Mouse (Mus musculus): Measurements from ENCODE around the gene Rxra. TPM values are rescaled to one million over a fixed set of nuclear protein-coding genes. Genes with fewer than 3 reads are reported as not detected.

Rxra gene
- total and polyA plus RNA-seq, 3 experiments = 2.1 to 5.5 (median 2.4) TPM

DNA sequence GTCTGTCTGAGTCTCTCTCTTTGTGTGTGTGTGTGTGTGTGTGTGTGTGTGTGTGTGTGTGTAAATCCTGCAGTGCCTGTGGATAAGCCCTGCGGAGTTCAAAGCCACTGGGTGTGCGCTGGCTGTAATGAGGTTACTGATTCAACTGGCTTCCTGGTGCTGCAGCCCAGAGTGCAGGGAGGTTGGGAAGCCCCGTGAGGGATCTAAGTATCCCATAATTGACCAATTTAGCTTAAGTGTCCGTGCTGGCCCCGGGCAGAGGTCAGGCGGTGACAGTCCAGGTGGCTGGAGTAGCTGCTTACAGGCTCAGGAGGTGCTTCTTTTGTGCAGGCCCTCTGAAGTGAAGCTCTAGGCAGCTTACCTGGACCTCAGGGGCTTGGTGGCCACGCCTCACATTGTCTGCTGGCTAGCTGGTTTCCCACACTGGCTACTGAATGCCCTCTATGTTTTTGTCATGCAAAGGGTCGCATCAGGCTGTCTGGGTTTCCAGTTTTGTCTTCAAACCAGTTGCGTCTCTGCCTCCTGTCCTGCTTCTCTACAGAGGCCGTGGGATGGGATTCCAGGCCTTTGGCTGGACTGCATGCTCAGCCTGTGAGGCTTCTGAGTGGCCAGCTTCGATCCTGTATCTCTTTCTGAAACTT, 7.9 kb downstream of the Rxra start:
- no peak for DNase-seq (ENCODE audit: extremely low read depth)
- H3K4me1 ChIP-seq (ENCODE audit: control insufficient read depth in 1 of 2, insufficient read depth in 2 of 2) = no peaks in the 10 kb centered on the region
- TF ChIP-seq USF1 (IDR thresholded peaks at IDR 0.05; ENCODE audit: low read depth, low read length) = no peak
- TF ChIP-seq MAFK (IDR thresholded peaks at IDR 0.05; ENCODE audit: insufficient replicate concordance, low read length) = no peak
- no peak for TF ChIP-seq GABPA (IDR thresholded peaks at IDR 0.05; ENCODE audit: insufficient replicate concordance, low read depth, low read length)
- no peak for TF ChIP-seq NRF1 (IDR thresholded peaks at IDR 0.05; ENCODE audit: low read depth, low read length)
- no peak for TF ChIP-seq ZKSCAN1 (IDR thresholded peaks at IDR 0.05; ENCODE audit: borderline replicate concordance, low read depth, low read length)
- TF ChIP-seq JUN (IDR thresholded peaks at IDR 0.05; ENCODE audit: insufficient read depth, low read depth, low read length) = no peak
- TF ChIP-seq PAX5 (IDR thresholded peaks at IDR 0.05; ENCODE audit: low read length) = no peak
- no peak for TF ChIP-seq CHD2 (IDR thresholded peaks at IDR 0.05; ENCODE audit: low read length)
- TF ChIP-seq EP300 (IDR thresholded peaks at IDR 0.05; ENCODE audit: low read length) = no peak
- TF ChIP-seq CHD1 (IDR thresholded peaks at IDR 0.05; ENCODE audit: low read depth, low read length) = no peak
- TF ChIP-seq SIN3A (IDR thresholded peaks at IDR 0.05; ENCODE audit: low read length) = no peak
- no peak for TF ChIP-seq E2F4 (IDR thresholded peaks at IDR 0.05; ENCODE audit: insufficient replicate concordance, low read depth, low read length)
- H3K79me2 ChIP-seq (replicated peaks; ENCODE audit: control insufficient read depth, extremely low read depth, insufficient read depth, poor library complexity, severe bottlenecking) = no peaks in the 10 kb centered on the region
- H3K27me3 ChIP-seq (replicated peaks) = peaks cover 75% of the 10 kb centered on the region
- H3K4me3 ChIP-seq (replicated peaks in 1 of 3; ENCODE audit: low read depth in 2 of 3, low read length in 2 of 3, poor library complexity in 1 of 3) = no peak overlapping the region
- in situ Hi-C loops (cut with MboI; ENCODE audit: low pct_ligation_motif_present, low pct_unique_long_range_greater_than_20kb, low sequenced_read_pairs) = no loop called here
- H3K36me3 ChIP-seq (replicated peaks in 1 of 2; ENCODE audit: control insufficient read depth in 1 of 2, insufficient read depth in 1 of 2, low read length in 1 of 2) = no peaks in the 10 kb centered on the region
- H3K27ac ChIP-seq (ENCODE audit: insufficient read depth, low read depth) = no peak overlapping the region
- H3K9me3 ChIP-seq (replicated peaks; ENCODE audit: low read length) = no peaks in the 10 kb centered on the region
- dilution Hi-C loops (cut with MboI; ENCODE audit: extremely low pct_ligation_motif_present, extremely low pct_unique_long_range_greater_than_20kb, low sequenced_read_pairs) = no loop called here
- no peak overlapping the region for H3K4me2 ChIP-seq (ENCODE audit: insufficient read depth, low read depth, poor library complexity, severe bottlenecking)
- H3K9ac ChIP-seq (ENCODE audit: insufficient read depth, low read depth) = no peak overlapping the region

DNA sequence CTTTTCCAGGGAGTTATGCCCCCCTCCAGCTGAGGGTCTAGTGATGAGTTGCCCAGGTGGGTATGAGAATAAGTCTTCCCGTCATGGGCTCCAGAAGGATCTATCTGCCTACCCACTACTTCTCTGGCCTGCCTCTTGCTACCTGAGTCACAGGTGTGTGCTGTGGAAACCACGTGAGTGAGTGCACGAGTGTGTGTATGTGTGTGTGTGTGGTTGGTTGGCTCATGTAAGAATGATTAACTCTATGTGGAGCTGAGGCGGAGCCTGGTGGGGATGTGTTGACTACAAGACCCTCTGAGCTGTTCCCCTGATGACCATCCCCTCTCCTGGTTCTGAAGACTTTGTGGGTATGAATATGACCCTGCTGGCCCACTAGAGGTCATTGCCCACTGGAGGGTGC, 9.7 kb downstream of the Rxra start:
- H3K9ac ChIP-seq (ENCODE audit: insufficient read depth, low read depth) = no peak overlapping the region
- no peak overlapping the region for H3K4me2 ChIP-seq (ENCODE audit: insufficient read depth, low read depth, poor library complexity, severe bottlenecking)
- no peaks in the 10 kb centered on the region for H3K36me3 ChIP-seq (replicated peaks in 1 of 2; ENCODE audit: control insufficient read depth in 1 of 2, insufficient read depth in 1 of 2, low read length in 1 of 2)
- no peak overlapping the region for H3K27ac ChIP-seq (ENCODE audit: insufficient read depth, low read depth)
- no peak overlapping the region for H3K4me3 ChIP-seq (replicated peaks in 1 of 3; ENCODE audit: low read depth in 2 of 3, low read length in 2 of 3, poor library complexity in 1 of 3)
- H3K27me3 ChIP-seq (replicated peaks) = peaks cover 58% of the 10 kb centered on the region
- in situ Hi-C loops (cut with MboI; ENCODE audit: low pct_ligation_motif_present, low pct_unique_long_range_greater_than_20kb, low sequenced_read_pairs) (no loop called here), dilution Hi-C loops (cut with MboI; ENCODE audit: extremely low pct_ligation_motif_present, extremely low pct_unique_long_range_greater_than_20kb, low sequenced_read_pairs) (no loop called here)
- H3K4me1 ChIP-seq (ENCODE audit: control insufficient read depth in 1 of 2, insufficient read depth in 2 of 2) = no peaks in the 10 kb centered on the region
- no peaks in the 10 kb centered on the region for H3K79me2 ChIP-seq (replicated peaks; ENCODE audit: control insufficient read depth, extremely low read depth, insufficient read depth, poor library complexity, severe bottlenecking)
- DNase-seq (ENCODE audit: extremely low read depth) = no peak
- H3K9me3 ChIP-seq (replicated peaks; ENCODE audit: low read length) = no peaks in the 10 kb centered on the region
- TF ChIP-seq KAT2A (IDR thresholded peaks at IDR 0.05; ENCODE audit: insufficient replicate concordance, low read length) = no peak
- TF ChIP-seq UBTF (IDR thresholded peaks at IDR 0.05; ENCODE audit: low read depth, low read length) = no peak
- no peak for TF ChIP-seq RCOR1 (conservative IDR thresholded peaks at IDR 0.05; ENCODE audit: low read depth, low read length)
- TF ChIP-seq TBP (conservative IDR thresholded peaks at IDR 0.05; ENCODE audit: low read depth, low read length) = no peak
- TF ChIP-seq MAX (IDR thresholded peaks at IDR 0.05; ENCODE audit: low read length) = no peak
- no peak for TF ChIP-seq ZNF384 (IDR thresholded peaks at IDR 0.05; ENCODE audit: low read depth, low read length)
- TF ChIP-seq GABPA (IDR thresholded peaks at IDR 0.05; ENCODE audit: insufficient replicate concordance, low read depth, low read length) = no peak
- no peak for TF ChIP-seq MXI1 (IDR thresholded peaks at IDR 0.05; ENCODE audit: low read depth, low read length)
- no peak for TF ChIP-seq POLR2AphosphoS2 (IDR thresholded peaks at IDR 0.05; ENCODE audit: low read depth, low read length)
- TF ChIP-seq TCF12 (IDR thresholded peaks at IDR 0.05; ENCODE audit: low read depth, low read length) = no peak
- no peak for TF ChIP-seq EP300 (IDR thresholded peaks at IDR 0.05; ENCODE audit: low read length)

Data from CH12.LX (cell line).